Mouse (Mus musculus): ENCODE data around the gene Tmem267.

DNA sequence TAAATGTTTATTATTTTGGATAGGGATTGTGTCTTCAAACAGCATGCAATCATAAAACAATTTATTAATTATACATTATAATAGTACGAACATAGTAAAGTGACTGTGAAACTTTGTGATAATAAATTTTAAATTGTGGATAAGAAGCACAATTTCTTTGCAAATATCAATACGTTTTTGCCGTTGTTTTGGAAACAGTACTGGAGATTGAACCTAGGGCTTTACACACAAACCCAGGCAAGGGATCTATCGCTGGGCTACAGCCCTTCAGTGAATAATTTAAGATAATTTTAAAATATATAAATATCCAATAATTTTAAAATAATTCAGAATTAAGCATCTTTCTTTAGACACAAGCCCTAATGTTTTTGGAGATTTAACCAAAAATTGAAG, 144.3 kb downstream of the Tmem267 start:
- TF ChIP-seq CTCF (IDR thresholded peaks at IDR 0.05; ENCODE audit: low read depth, low read length): no peak
- no peak for TF ChIP-seq POLR2A (IDR thresholded peaks at IDR 0.05; ENCODE audit: borderline replicate concordance, low read depth, low read length)
